Mouse (Mus musculus) midbrain, embryonic 14.5 days (tissue): ENCODE results near the gene 1110051M20Rik. TPM values are rescaled to one million over a fixed set of nuclear protein-coding genes. Genes with fewer than 3 reads are reported as not detected.
"Not testable (repeated sequence)": the region's sequence is repeated elsewhere in the genome, so short reads cannot be mapped to it uniquely, and the experiment has no call there.

Experiments used
- ATAC-seq: fragments of 200-750 bp; cut with Nextera tagmentation; 2 replicates; pipeline ENCODE4 v1.8.0; 2017; ENCODE audit warnings: moderate number of reproducible peaks, moderate library complexity; ENCODE audit not compliant: low FRiP score, low TSS enrichment
- DNase-seq: peaks from one replicate; pipeline ENCODE4 v3.0.0-alpha.2; 2015
- H3K27ac ChIP-seq: fragments of 300-500 bp; sonication (generic); replicated peaks from 2 replicates; pipeline ENCODE4 v1.5.1; 2014; ENCODE audit warnings: mild to moderate bottlenecking, low read depth, low read length, moderate library complexity
- H3K27me3 ChIP-seq: fragments of 300-500 bp; sonication (generic); 2 replicates; pipeline ENCODE4 v1.6.1; 2014; ENCODE audit warnings: low read length, control low read depth, mixed read lengths; ENCODE audit not compliant: control insufficient read depth, insufficient read depth
- H3K36me3 ChIP-seq: fragments of 300-500 bp; sonication (generic); 2 replicates; pipeline ENCODE4 v1.6.1; 2014; ENCODE audit warnings: low read length, control low read depth; ENCODE audit not compliant: control insufficient read depth, insufficient read depth
- H3K4me1 ChIP-seq: fragments of 300-500 bp; sonication (generic); 2 replicates; pipeline ENCODE4 v1.6.1; 2014; ENCODE audit warnings: mild to moderate bottlenecking, antibody characterized with exemption, low read length, control low read depth; ENCODE audit not compliant: control insufficient read depth, insufficient read depth
- H3K4me2 ChIP-seq: fragments of 300-500 bp; sonication (generic); 2 replicates; pipeline ENCODE4 v1.6.1; 2014; ENCODE audit warnings: mild to moderate bottlenecking, low read length, moderate library complexity
- H3K4me3 ChIP-seq: fragments of 300-500 bp; sonication (generic); replicated peaks from 2 replicates; pipeline ENCODE4 v1.5.1; 2014; ENCODE audit warnings: low read depth, low read length
- H3K9ac ChIP-seq: fragments of 300-500 bp; sonication (generic); replicated peaks from 2 replicates; pipeline ENCODE4 v1.6.1; 2014; ENCODE audit warnings: mild to moderate bottlenecking, low read length, moderate library complexity
- H3K9me3 ChIP-seq: fragments of 300-500 bp; sonication (generic); 2 replicates; pipeline ENCODE4 v1.6.1; 2016; ENCODE audit warnings: low read length, control low read depth, mixed read lengths; ENCODE audit not compliant: control insufficient read depth
- WGBS: fragments of 180-500 bp; shearing (Covaris S2); extraction: QIAGEN DNeasy Blood & Tissue Kit; methylation state at CpG from one replicate; pipeline ENCODE4 v1.1.7; 2014; 5-methylcytosine and 5-hydroxymethylcytosine counted together
- polyA plus RNA-seq: library from polyadenylated mRNA; unstranded; fragments of >200 nt; fragmentation: Nextera tagmentation; extraction: Ambion mirVana; gene quantifications from 2 replicates; pipeline ENCODE4 v1.2.1, GENCODE M21; 2014

Gene 1110051M20Rik
- polyA plus RNA-seq, result 175 and 176 TPM in 2 replicates

GRCm38 (mm10) chr2:91444286-91444892 lies at the start of gene 1110051M20Rik:
TSS of gene 1110051M20Rik (minus strand) at chr2:91444704.
- no peaks in the 10 kb centered on the region for H3K27me3 ChIP-seq
- WGBS, result 1% methylated on average over 19 of the region's 19 CpGs
- H3K27ac ChIP-seq, result peak within 1 kb of the TSS; percentile 80
- ATAC-seq (peak; percentile 94), DNase-seq (peak; percentile 96)
- peak within 1 kb of the TSS; percentile 52 for H3K4me3 ChIP-seq
- H3K9ac ChIP-seq, result peak within 1 kb of the TSS; percentile 72
- H3K4me2 ChIP-seq, result peak within 1 kb of the TSS; percentile 70
- H3K9me3 ChIP-seq, result no peaks in the 10 kb centered on the region
- H3K4me1 ChIP-seq, result peaks cover 7% of the 10 kb centered on the region; the same call in 1 of the 2 replicates
- H3K36me3 ChIP-seq, result no peaks in the 10 kb centered on the region

- Histone ChIP-seq H3K4me2 (no peak overlapping the region), H3K27me3 (no peaks in the 10 kb centered on the region), H3K9ac (no peak overlapping the region), H3K4me3 (no peak overlapping the region), H3K9me3 (no peaks in the 10 kb centered on the region), H3K36me3 (peaks cover 48% of the 10 kb centered on the region; the same call in 1 of the 2 replicates), H3K27ac (no peak overlapping the region), H3K4me1 (no peaks in the 10 kb centered on the region)
- DNase-seq (no peak), ATAC-seq (no peak)
- 97% methylated on average over 9 of the region's 9 CpGs for WGBS
These were observed 49.5 kb upstream of the 1110051M20Rik start for GRCm38 (mm10) chr2:91493981-91494380.

- H3K4me3 ChIP-seq, result no peak overlapping the region
- no peaks in the 10 kb centered on the region for H3K9me3 ChIP-seq
- DNase-seq (no peak), ATAC-seq (no peak)
- no peaks in the 10 kb centered on the region for H3K27me3 ChIP-seq
- no peak overlapping the region for H3K4me2 ChIP-seq
- 96% methylated on average over 12 of the region's 12 CpGs for WGBS
- H3K4me1 ChIP-seq, result no peaks in the 10 kb centered on the region
- no peak overlapping the region for H3K9ac ChIP-seq
- H3K27ac ChIP-seq, result no peak overlapping the region
- peaks cover 43% of the 10 kb centered on the region; the same call in 1 of the 2 replicates for H3K36me3 ChIP-seq
These were observed 47.6 kb upstream of the 1110051M20Rik start for GRCm38 (mm10) chr2:91492071-91492635.

GRCm38 (mm10) chr2:91487295-91487694 lies 42.8 kb upstream of the 1110051M20Rik start:
- H3K4me3 ChIP-seq, H3K9me3 ChIP-seq, ATAC-seq, H3K4me2 ChIP-seq, H3K27me3 ChIP-seq, H3K27ac ChIP-seq, H3K9ac ChIP-seq, H3K4me1 ChIP-seq, DNase-seq: not testable (repeated sequence)
- WGBS, result 73% methylated on average over 3 of the region's 3 CpGs
- peaks cover 29% of the 10 kb centered on the region for H3K36me3 ChIP-seq

- ATAC-seq (no peak), DNase-seq (no peak)
- WGBS, result 88% methylated on average over 6 of the region's 6 CpGs
- H3K27ac ChIP-seq, result no peak overlapping the region
- H3K9ac ChIP-seq, result no peak overlapping the region
- no peaks in the 10 kb centered on the region for H3K27me3 ChIP-seq
- no peaks in the 10 kb centered on the region for H3K4me1 ChIP-seq
- H3K4me2 ChIP-seq, result no peak overlapping the region
- peaks cover 22% of the 10 kb centered on the region for H3K36me3 ChIP-seq
- no peak overlapping the region for H3K4me3 ChIP-seq
- H3K9me3 ChIP-seq, result no peaks in the 10 kb centered on the region
These were observed 40.8 kb upstream of the 1110051M20Rik start for GRCm38 (mm10) chr2:91485256-91485655.

GRCm38 (mm10) chr2:91484698-91485097 lies 40.2 kb upstream of the 1110051M20Rik start:
- WGBS, result 88% methylated on average over 4 of the region's 4 CpGs
- H3K9ac ChIP-seq, result no peak overlapping the region
- no peak overlapping the region for H3K4me3 ChIP-seq
- DNase-seq (no peak), ATAC-seq (no peak)
- H3K4me1 ChIP-seq, result no peaks in the 10 kb centered on the region
- no peak overlapping the region for H3K4me2 ChIP-seq
- H3K9me3 ChIP-seq, result no peaks in the 10 kb centered on the region
- H3K27me3 ChIP-seq, result no peaks in the 10 kb centered on the region
- H3K36me3 ChIP-seq, result peaks cover 18% of the 10 kb centered on the region
- H3K27ac ChIP-seq, result no peak overlapping the region

GRCm38 (mm10) chr2:91480805-91481514 lies 36.5 kb upstream of the 1110051M20Rik start:
- Histone ChIP-seq H3K27me3 (no peaks in the 10 kb centered on the region), H3K9ac (no peak overlapping the region), H3K4me2 (no peak overlapping the region), H3K36me3 (peaks cover 24% of the 10 kb centered on the region), H3K27ac (no peak overlapping the region), H3K4me1 (no peaks in the 10 kb centered on the region), H3K9me3 (no peaks in the 10 kb centered on the region), H3K4me3 (no peak overlapping the region)
- ATAC-seq (peak; percentile 53; the same call in 1 of the 2 replicates), DNase-seq (peak; percentile 93)
- 72% methylated on average over 6 of the region's 6 CpGs for WGBS

- Histone ChIP-seq H3K27ac (no peak overlapping the region), H3K4me1 (no peaks in the 10 kb centered on the region), H3K9ac (no peak overlapping the region), H3K4me2 (no peak overlapping the region), H3K9me3 (no peaks in the 10 kb centered on the region), H3K4me3 (no peak overlapping the region), H3K36me3 (peaks cover 26% of the 10 kb centered on the region), H3K27me3 (no peaks in the 10 kb centered on the region)
- ATAC-seq (no peak), DNase-seq (no peak)
- WGBS, result 93% methylated on average over 9 of the region's 9 CpGs
These were observed 35.9 kb upstream of the 1110051M20Rik start for GRCm38 (mm10) chr2:91480399-91480801.
